Mouse (Mus musculus) intestine, embryonic 15.5 days (tissue): Measurements from ENCODE around the gene Gm5797. TPM values are rescaled to one million over a fixed set of nuclear protein-coding genes. Genes with fewer than 3 reads are reported as not detected.
A peak's percentile ranks its signal among the peaks of the same experiment; 100 is the strongest.
"Not testable (repeated sequence)": the region's sequence is repeated elsewhere in the genome, so short reads cannot be mapped to it uniquely, and the experiment has no call there.

Experiments used
- ATAC-seq: fragments of 200-750 bp; cut with Nextera tagmentation; 2 replicates; pipeline ENCODE4 v1.8.0; 2017; ENCODE audit warnings: moderate TSS enrichment, moderate library complexity
- H3K27ac ChIP-seq: fragments of 300-500 bp; sonication (generic); 2 replicates; pipeline ENCODE4 v1.5.1; 2015; ENCODE audit warnings: mild to moderate bottlenecking, inconsistent platforms
- H3K27me3 ChIP-seq: fragments of 300-500 bp; sonication (generic); replicated peaks from 2 replicates; pipeline ENCODE4 v1.6.1; 2015; ENCODE audit warnings: inconsistent platforms
- H3K36me3 ChIP-seq: fragments of 300-500 bp; sonication (generic); 2 replicates; pipeline ENCODE4 v1.6.1; 2015; ENCODE audit warnings: inconsistent platforms
- H3K4me1 ChIP-seq: fragments of 300-500 bp; sonication (generic); replicated peaks from 2 replicates; pipeline ENCODE4 v1.6.1; 2015; ENCODE audit warnings: inconsistent platforms
- H3K4me2 ChIP-seq: fragments of 300-500 bp; sonication (generic); replicated peaks from 2 replicates; pipeline ENCODE4 v1.6.1; 2015; ENCODE audit warnings: mild to moderate bottlenecking, inconsistent platforms
- H3K4me3 ChIP-seq: fragments of 300-500 bp; sonication (generic); replicated peaks from 2 replicates; pipeline ENCODE4 v1.5.1; 2015; ENCODE audit warnings: inconsistent platforms
- H3K9ac ChIP-seq: fragments of 300-500 bp; sonication (generic); 2 replicates; pipeline ENCODE4 v1.6.1; 2015; ENCODE audit warnings: inconsistent platforms
- H3K9me3 ChIP-seq: fragments of 300-500 bp; sonication (generic); 2 replicates; pipeline ENCODE4 v1.6.1; 2016; ENCODE audit warnings: inconsistent platforms
- WGBS: fragments of 180-500 bp; shearing (Covaris S2); methylation state at CpG from one replicate; pipeline ENCODE4 v1.1.7; 2015; 5-methylcytosine and 5-hydroxymethylcytosine counted together
- polyA plus RNA-seq: library from polyadenylated mRNA; unstranded; fragments of >200 nt; fragmentation: Nextera tagmentation; extraction: Ambion mirVana; gene quantifications from 2 replicates; pipeline ENCODE4 v1.2.1, GENCODE M21; 2015

Gm5797 gene
- polyA plus RNA-seq, result not detected in 2 replicates

- H3K4me1 ChIP-seq, H3K4me3 ChIP-seq, H3K27me3 ChIP-seq, H3K9me3 ChIP-seq, ATAC-seq, H3K36me3 ChIP-seq, H3K9ac ChIP-seq, H3K4me2 ChIP-seq, H3K27ac ChIP-seq: not testable (repeated sequence)
- WGBS, result no CpG with 5 or more reads among the region's 1 CpGs
These were observed at the start of gene Gm5797 for GRCm38 (mm10) chr14:7332295-7332694. Gene Gm5797, minus strand, starts transcription at chr14:7332395.

- WGBS, result 82% methylated on average over 3 of the region's 3 CpGs
- not testable (repeated sequence) for H3K4me3 ChIP-seq, H3K9me3 ChIP-seq, H3K36me3 ChIP-seq, H3K9ac ChIP-seq, H3K4me2 ChIP-seq, ATAC-seq, H3K27me3 ChIP-seq, H3K27ac ChIP-seq, H3K4me1 ChIP-seq
These were observed 32.8 kb upstream of the Gm5797 start, which contains the start of gene Gm8374 for GRCm38 (mm10) chr14:7365034-7365433. Gene Gm8374, minus strand, starts transcription at chr14:7365134.

DNA sequence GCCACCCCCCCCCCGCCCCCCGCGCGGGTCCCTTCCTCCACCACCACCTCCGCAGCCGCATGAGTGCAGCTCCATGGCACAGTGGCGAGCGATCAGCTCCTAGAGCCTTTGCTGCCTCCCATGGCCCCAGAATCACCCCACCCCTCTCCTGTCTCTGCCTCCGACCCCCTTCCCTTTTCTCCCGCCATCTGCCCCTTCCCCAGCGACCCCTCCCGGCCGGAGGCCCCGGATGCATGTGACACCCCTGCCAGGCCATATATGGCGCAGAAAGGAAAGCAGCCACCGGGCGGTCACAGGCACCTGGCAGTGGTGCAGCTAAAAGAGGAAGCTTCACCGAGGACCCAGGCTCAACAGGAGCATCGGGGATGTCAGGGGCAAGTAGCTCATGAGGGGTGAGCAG is 17.1 kb downstream of the Gm5797 start:
- H3K27ac ChIP-seq, ATAC-seq, H3K36me3 ChIP-seq, H3K27me3 ChIP-seq, H3K4me1 ChIP-seq, H3K9me3 ChIP-seq: not testable (repeated sequence)
- peak overlapping the region; percentile 45 for H3K4me3 ChIP-seq
- 2% methylated on average over 19 of the region's 19 CpGs for WGBS
- H3K4me2 ChIP-seq, result peak overlapping the region; percentile 75
- peak overlapping the region; percentile 26; the same call in 1 of the 2 replicates for H3K9ac ChIP-seq

DNA sequence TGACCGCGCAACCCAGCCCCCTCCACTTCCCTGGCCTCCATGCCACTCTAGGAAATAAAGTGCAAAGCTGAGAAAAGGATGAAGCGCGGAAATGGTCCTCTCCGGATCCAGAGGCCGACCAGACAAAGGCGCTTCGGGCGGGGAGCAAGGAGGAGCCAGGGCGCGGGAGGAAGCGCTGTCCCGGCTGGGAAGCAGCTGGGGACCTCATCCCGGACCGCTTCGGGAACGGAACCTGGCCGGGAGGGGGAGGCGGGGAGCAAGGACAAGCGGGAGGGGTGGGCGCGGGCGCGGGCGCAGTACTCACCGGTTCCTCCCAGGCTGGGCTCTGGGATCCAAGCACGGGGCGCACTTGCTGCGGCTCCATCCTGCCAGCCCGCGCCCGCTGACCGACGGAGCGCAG is 17.5 kb downstream of the Gm5797 start, which contains the start of gene Gm3739:
Gm3739 (minus strand) TSS at position 389 of the 400 bp plus-strand sequence.
- not testable (repeated sequence) for ATAC-seq, H3K4me1 ChIP-seq, H3K9me3 ChIP-seq, H3K27me3 ChIP-seq, H3K27ac ChIP-seq, H3K36me3 ChIP-seq
- 1% methylated on average over 29 of the region's 35 CpGs for WGBS
- Histone ChIP-seq H3K9ac (peak within 1 kb of the TSS; percentile 26; the same call in 1 of the 2 replicates), H3K4me2 (peak within 1 kb of the TSS; percentile 75), H3K4me3 (peak within 1 kb of the TSS; percentile 45)

Other genes starting within 250 kb of the Gm5797 start
- 0.77 and 0.86 TPM in 2 replicates for gene Gm3696, start 231.8 kb downstream of the Gm5797 start, polyA plus RNA-seq
- not detected in 2 replicates for gene Gm6676, start 207.0 kb downstream of the Gm5797 start, polyA plus RNA-seq
- 2.3 and 2.9 TPM in 2 replicates for gene Gm3512, start 157.9 kb downstream of the Gm5797 start, polyA plus RNA-seq
- gene Gm16434, start 137.9 kb downstream of the Gm5797 start, polyA plus RNA-seq, result not detected in 2 replicates
- gene Gm3727, start 67.7 kb downstream of the Gm5797 start, polyA plus RNA-seq, result not detected in 2 replicates
- gene Gm3739, start 17.3 kb downstream of the Gm5797 start, polyA plus RNA-seq, result 0.58 and 0.69 TPM in 2 replicates
- not detected in 2 replicates for gene Gm8374, start 32.7 kb upstream of the Gm5797 start, polyA plus RNA-seq
- gene Gm3755, start 118.5 kb upstream of the Gm5797 start, polyA plus RNA-seq, result not detected in 2 replicates
- 0.69 TPM in 1 of 2 replicates, not detected in the other for gene Gm3752, start 151.4 kb upstream of the Gm5797 start, polyA plus RNA-seq
- gene Gm3558, start 236.2 kb upstream of the Gm5797 start, polyA plus RNA-seq, result 0.25 and 0.53 TPM in 2 replicates